Mouse (Mus musculus): ENCODE measurements around the gene Phf21a.
A peak's percentile ranks its signal among the peaks of the same experiment; 100 is the strongest.

Phf21a gene

DNA sequence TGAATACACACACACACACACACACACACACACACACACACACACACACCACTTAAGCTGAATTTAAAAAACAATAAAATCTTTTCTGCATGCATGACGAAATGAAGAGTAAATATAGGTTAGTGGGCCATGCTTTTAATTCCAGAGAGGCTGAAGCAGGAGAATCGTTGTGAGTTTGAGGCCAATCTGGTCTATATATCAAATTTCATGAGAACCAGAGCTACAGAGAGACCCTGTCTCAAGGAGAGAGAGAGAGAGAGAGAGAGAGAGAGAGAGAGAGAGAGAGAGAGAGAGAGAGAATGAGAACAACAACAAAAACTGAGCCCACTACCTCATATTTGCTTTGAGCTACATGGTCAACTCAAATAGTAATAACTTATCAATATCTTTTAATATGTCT lies at the start of gene Phf21a:
Gene Phf21a (plus strand): TSS at position 301 of the 400 bp plus-strand sequence.
- DNase-seq: no peak

- no peak for DNase-seq
Observed at GRCm38 (mm10) chr2:92043285-92043684, 49.6 kb upstream of the Phf21a start.

GRCm38 (mm10) chr2:92047601-92048000 lies 45.3 kb upstream of the Phf21a start:
- DNase-seq: peak in 1 of 2 experiments; percentile 24

DNA sequence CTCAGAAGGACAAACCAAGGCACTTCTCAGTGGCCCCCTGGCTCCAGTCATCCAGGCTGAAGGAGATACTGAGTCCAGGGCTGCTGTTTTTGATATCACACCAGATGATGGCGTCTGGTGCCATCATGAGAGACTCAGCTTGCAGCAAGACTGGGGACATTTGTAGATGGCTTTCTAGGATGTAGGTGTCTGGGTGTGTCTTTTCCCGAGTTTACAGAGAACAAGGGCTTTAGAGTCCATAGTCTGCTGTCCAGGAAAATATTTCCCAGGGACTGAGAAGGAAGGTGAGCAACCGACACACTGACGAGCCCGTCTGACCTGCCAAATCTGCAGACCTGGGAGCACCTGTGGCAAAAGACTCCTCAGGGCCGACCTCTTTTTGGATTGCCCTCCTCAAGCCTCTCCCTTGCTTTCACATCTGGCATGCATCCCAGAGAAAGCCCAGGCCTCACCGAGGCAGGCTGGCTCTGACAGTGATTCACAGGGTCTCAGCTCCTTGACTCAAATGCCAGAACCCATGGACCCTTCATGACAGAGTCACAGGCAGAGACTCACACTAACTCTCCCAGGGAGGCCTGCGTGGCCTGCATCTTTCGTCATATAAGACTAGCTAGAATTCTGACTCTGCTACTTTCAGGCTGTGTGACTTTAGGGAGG lies 44.8 kb upstream of the Phf21a start:
- no peak for DNase-seq

- DNase-seq: peak; percentile 69 to 72
Observed at GRCm38 (mm10) chr2:92052188-92052587, 40.7 kb upstream of the Phf21a start.

DNA sequence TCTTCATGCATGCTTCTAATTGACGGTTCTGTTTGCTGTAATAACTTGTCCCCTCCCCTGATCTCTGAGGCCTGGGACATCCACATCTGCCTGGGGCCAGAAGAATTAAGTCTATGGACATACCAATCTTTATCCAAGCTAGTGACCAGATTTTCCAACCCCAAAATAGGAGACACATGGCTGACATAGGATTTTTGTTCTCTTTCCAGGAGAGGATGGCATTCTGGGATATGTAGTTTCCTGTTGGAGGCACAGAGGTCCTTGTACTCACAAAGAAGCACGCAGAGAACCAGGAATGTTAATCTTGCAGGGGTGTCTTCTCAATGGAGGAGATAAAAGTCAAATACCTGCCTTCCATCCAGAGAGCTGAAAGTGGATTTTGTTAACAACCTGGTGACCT lies 40.2 kb upstream of the Phf21a start:
- peak in 1 of 2 experiments; percentile 45 for DNase-seq

GRCm38 (mm10) chr2:92055101-92055813 lies 37.7 kb upstream of the Phf21a start:
- DNase-seq: peak; percentile 87 to 93

GRCm38 (mm10) chr2:92055831-92056236 lies 37.1 kb upstream of the Phf21a start:
- DNase-seq: peak; percentile 77 to 78

DNA sequence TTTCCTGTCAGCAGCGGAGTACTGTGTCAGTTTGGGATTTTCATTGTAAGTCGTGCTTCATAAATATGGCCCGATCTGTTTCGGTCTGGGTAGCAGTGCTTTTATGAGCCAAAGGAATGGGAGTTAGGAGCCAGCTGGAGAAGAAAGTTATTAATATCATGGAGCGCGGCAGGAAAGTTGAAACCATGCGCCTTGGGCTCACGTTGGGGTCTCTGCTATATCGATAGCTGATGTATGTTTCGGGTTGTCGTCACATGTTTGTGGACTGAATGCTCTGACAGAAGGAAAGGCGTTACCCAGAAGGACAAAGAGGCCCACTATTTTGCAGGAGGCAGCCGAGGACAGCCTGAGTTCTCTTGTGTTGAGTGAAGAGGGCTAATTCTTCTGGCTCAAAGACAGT lies 36.2 kb upstream of the Phf21a start:
- DNase-seq: no peak

GRCm38 (mm10) chr2:92058469-92058868 lies 34.4 kb upstream of the Phf21a start:
- DNase-seq: peak; percentile 98

GRCm38 (mm10) chr2:92058936-92059335 lies 34.0 kb upstream of the Phf21a start:
- DNase-seq: no peak

DNA sequence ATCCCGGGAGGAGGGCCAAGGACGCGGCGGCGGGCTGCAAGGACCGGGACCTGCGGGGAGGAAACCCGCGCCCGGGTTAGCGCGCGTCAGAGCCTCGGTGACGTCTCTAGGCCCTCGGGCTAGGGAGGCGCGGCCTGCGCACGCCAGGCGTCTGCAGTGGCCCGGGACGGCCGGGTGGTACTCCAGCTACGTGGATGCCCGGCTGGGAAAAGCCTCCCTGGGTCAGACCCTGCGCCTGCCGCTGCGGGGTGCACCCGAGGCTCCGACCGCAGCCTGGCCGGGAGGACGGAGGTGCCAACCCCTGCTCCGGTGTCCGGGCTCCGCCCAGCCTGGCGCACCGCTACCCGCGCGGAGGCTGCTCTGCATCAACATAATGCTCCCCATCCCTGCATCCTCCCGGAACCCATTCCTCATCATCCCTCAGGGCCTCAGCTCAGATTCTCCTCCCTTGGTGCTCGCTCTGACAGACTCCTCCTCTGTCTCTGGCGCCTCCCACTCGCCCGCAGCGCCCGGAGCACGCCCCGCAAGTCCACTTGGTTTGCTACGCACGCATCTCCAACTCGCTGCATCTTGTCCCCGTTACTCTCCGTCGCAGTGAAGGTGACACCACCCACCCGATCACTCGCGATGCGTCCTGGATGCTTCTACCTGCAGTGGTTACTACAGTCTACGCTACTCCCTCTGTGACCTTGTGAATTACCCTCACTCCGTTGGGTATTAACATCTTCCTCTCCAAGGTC lies 33.3 kb upstream of the Phf21a start:
- peak; percentile 88 to 89 for DNase-seq

DNA sequence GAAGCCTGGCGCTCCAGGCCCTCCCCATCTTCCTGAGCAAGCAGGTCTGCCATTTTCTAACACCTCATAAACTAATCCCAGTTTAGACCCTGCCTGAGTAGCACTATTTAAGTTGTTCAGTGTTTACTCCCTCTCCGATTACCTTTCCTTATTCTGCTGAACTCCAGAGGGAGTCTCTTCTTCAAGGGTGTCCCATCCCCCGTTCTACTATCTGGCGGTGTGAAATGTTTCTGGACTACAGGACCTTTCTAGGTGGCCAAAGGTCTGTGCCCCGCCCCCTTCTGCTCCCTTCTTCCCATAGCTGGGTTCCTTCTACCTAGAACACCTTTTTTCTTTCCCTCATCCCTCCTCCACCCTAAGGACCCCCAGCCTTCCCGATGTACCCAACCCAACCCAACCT lies 32.6 kb upstream of the Phf21a start:
- peak; percentile 66 to 70 for DNase-seq

- no peak for DNase-seq
Observed at GRCm38 (mm10) chr2:92061337-92061736, 31.6 kb upstream of the Phf21a start.

- no peak for DNase-seq
Observed at GRCm38 (mm10) chr2:92063106-92063505, 29.8 kb upstream of the Phf21a start.

GRCm38 (mm10) chr2:92065269-92065888 lies 27.5 kb upstream of the Phf21a start:
- DNase-seq: no peak

GRCm38 (mm10) chr2:92065938-92066337 lies 27.0 kb upstream of the Phf21a start:
- DNase-seq: no peak

DNA sequence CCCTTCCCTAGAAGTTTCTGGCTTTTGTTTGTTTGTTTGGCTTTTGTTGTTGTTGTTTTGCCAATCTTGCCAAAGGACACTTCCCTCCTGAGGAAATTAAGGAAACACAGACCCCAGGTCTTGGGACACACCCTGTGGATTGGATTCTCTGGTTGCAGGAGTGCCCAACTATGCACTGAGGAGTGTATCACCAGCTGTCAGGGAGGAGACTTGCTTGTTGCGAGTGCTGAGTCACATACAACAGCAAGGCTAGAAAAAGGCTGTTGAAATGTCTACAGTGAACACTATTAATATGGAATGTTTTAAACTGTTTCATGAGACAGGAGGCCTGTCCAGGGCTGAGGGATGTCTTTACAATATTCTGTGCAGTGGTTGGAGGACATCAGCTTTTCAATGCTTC lies 26.0 kb upstream of the Phf21a start:
- no peak for DNase-seq

- DNase-seq: no peak
Observed at GRCm38 (mm10) chr2:92067600-92067999, 25.3 kb upstream of the Phf21a start.

DNA sequence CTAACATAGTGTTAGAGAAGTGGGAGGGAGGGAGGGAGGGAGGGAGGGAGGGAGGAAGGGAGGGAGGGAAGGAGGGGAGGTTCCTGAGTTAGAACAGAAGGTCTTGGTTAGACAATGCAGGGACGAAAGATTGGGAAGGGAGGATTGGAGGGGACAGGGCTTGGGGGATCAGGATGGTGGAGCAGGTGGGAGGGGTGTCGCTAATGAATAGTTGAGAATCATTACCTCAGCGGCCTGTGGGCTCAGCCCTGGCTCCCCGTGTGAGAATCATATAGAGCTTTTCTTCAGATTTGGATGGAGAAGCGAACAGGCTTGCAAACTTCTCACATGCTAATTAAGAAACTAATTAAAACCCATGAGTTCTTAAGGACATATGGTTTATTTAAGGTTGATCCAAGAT lies 23.3 kb upstream of the Phf21a start:
- no peak for DNase-seq

DNA sequence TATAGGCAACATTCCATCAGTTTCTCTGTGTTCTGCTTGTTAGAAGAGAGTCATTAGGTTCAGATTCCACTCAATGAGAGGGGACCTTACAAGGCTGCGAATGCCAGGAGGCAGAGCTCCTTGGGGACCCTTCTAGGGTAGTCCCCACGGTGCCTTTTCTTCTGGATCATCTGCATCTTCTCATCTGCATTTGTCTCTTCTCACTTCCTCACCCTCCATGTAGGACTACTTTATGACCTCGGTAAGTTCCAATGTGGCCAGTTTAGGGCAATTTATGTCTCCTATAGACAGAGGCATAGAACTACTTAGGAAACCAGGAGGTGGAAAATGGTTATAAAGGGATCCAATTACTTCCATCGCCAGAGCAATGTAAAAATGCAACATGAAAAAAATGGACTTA lies 21.8 kb upstream of the Phf21a start:
- no peak for DNase-seq

DNA sequence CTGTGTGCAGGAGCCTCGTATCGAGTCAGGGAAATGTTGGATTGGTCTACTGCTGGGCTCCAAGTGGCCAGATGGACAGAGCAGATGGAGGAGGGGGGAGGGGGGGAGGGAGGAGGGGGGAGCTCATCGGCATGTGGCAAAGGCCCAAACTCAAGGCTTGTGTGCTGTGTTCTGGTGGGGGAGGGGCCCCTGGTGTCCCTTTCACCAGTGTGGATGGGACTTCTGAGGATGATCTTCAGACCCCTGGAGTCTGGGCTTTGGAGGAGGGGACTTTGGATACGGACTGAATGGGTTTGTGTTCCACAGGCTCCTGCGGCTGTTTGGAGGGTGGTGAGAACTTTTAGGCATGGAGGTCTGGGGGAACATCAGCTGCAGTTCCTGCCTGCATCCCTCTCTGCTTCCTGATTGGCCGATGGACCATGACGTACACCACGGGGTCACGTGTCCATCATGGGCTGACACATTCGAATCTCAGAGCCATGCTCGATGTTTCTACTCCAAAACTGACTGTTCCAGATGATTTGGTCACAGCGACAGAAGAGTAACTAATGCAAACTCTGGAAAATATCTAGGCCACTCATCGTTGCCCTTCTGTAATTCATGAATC lies 16.7 kb upstream of the Phf21a start:
- peak; percentile 94 for DNase-seq

DNA sequence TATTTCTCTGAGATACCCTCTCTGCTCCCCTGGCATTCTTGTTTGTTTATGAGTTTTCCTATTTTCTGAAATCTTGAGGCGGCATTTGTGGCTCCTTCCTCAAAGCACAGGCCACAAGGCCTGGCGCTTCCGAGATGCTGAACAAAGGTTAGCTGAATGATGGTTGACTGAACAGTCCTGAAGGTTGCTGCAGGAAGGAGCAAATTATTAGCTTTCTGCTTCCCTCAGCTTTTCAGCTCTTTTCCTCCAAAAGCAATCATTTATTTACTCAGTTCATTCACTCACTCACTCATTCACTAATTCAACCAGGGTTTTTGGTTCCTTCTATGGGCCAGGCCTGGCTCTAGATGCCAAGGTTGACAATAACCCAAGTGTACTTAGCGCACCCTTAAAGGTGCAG lies 10.7 kb upstream of the Phf21a start:
- DNase-seq: no peak

All from cerebellum, postnatal 10 days (tissue).